Mouse (Mus musculus) ES-Bruce4 (cell line): ENCODE measurements around the gene Atn1.

Experiments
- CTCF ChIP-seq: IDR thresholded peaks from one replicate; pipeline ENCODE4 v1.8.1; 2011; ENCODE audit warnings: low read depth, low read length
- POLR2A ChIP-seq: IDR thresholded peaks from one replicate; pipeline ENCODE4 v1.8.1; 2011; ENCODE audit warnings: low read length; ENCODE audit not compliant: insufficient read depth

GRCm38 (mm10) chr6:124739231-124739796 lies 17.0 kb downstream of the Atn1 start:
- TF ChIP-seq POLR2A (no peak), CTCF (no peak)
